Mouse (Mus musculus): ENCODE results near the gene Enox1.

- TF ChIP-seq CTCF (conservative IDR thresholded peaks at IDR 0.05; ENCODE audit: insufficient read depth, insufficient read length, low read depth, low read length) (no peak), POLR2A (IDR thresholded peaks at IDR 0.05; ENCODE audit: low read depth, low read length) (no peak)
These were observed 235.9 kb downstream of the Enox1 start for GRCm38 (mm10) chr14:77392476-77392875.

All from kidney, adult 2 months (tissue).